Mouse (Mus musculus) ES-Bruce4 (cell line): Measurements from ENCODE around the gene Map2k6.

ENCODE experiments used
- CTCF ChIP-seq: IDR thresholded peaks from one replicate; pipeline ENCODE4 v1.8.1; 2011; ENCODE audit warnings: low read depth, low read length
- EP300 ChIP-seq: IDR thresholded peaks from 2 replicates; pipeline ENCODE4 v1.6.1; 2011; ENCODE audit warnings: low read depth, low read length; ENCODE audit not compliant: insufficient read depth
- POLR2A ChIP-seq: IDR thresholded peaks from one replicate; pipeline ENCODE4 v1.8.1; 2011; ENCODE audit warnings: low read length; ENCODE audit not compliant: insufficient read depth

- no peak for TF ChIP-seq POLR2A
- no peak for TF ChIP-seq CTCF
- TF ChIP-seq EP300: no peak
Measured at GRCm38 (mm10) chr11:110366902-110367301, 32.0 kb upstream of the Map2k6 start.
